Mouse (Mus musculus) layer of hippocampus, adult 6 months (tissue): ENCODE results near the gene Tmem159. TPM values are rescaled to one million over a fixed set of nuclear protein-coding genes. Genes with fewer than 3 reads are reported as not detected.

Experiments used
- long read RNA-seq, 2 experiments: library from polyadenylated mRNA; unstranded; transcript quantifications; one replicate each; pipeline ENCODE4 v2.0.0; 2019 to 2020
- polyA plus RNA-seq: library from polyadenylated mRNA; unstranded; fragments of <200 nt; fragmentation: Nextera tagmentation; gene quantifications from 2 replicates; pipeline ENCODE4 v1.2.3, GENCODE M21; 2021

The Tmem159 gene
- polyA plus RNA-seq: 25.5 and 37.3 TPM in 2 replicates
- long read RNA-seq, experiment 1, transcript Tmem159-201 (5 exons, 1,484 nt): major isoform, 46 of 52 reads
- long read RNA-seq, experiment 1, partial matches to known transcripts: 3 of 52 reads
- long read RNA-seq, experiment 1, other reads (novel, unspliced or antisense): 2 of 52 reads
- long read RNA-seq, experiment 2, transcript Tmem159-201 (5 exons, 1,484 nt): major isoform, 74 of 84 reads
- long read RNA-seq, experiment 2, partial matches to known transcripts: 2 of 84 reads
- long read RNA-seq, experiment 2, other reads (novel, unspliced or antisense): 6 of 84 reads

GRCm38 (mm10) chr7:120102164-120102972 lies at the start of gene Tmem159:
Gene Tmem159, plus strand, starts transcription at chr7:120102353.

DNA sequence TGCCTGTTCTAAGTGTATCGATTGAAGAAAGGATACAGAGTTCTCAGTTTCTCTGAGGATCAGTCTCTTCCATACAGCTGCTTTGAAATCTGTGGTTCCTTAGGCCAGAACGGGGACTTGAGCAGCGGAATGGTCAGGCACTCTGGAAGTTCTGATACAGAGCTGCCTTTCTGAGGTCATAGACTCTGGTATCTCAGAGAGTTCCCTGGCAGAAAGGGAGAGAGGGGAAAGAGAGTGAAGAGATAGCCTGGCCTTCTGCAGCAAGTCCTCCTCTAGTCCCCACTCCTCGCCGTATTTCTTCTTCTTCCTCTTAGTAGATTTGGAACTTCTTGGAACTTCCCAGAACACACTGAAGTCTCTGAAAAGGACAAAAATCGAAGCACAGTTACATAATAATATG lies 7.0 kb upstream of the Tmem159 start, which contains the start of gene Dnah3:
Gene Dnah3 (minus strand): TSS at position 101 of the 400 bp plus-strand sequence.

GRCm38 (mm10) chr7:120145191-120145590 lies 43.0 kb downstream of the Tmem159 start, which contains the start of gene Zp2:
Gene Zp2, minus strand, starts transcription at chr7:120145291.

Other genes starting within 250 kb of the Tmem159 start
- gene Lyrm1, start 206.5 kb upstream of the Tmem159 start, polyA plus RNA-seq: 19.0 and 19.3 TPM in 2 replicates
- 1.4 and 1.8 TPM in 2 replicates for gene Dcun1d3, start 206.1 kb upstream of the Tmem159 start, polyA plus RNA-seq
- 0.30 and 0.43 TPM in 2 replicates for gene Dnah3, start 7.1 kb upstream of the Tmem159 start, polyA plus RNA-seq
- gene Zp2, start 42.9 kb downstream of the Tmem159 start, polyA plus RNA-seq: not detected in 2 replicates
- 0.04 and 0.10 TPM in 2 replicates for gene Anks4b, start 71.5 kb downstream of the Tmem159 start, polyA plus RNA-seq
- gene Crym, start 99.8 kb downstream of the Tmem159 start, polyA plus RNA-seq: 218 and 220 TPM in 2 replicates
- gene Abca14, start 101.6 kb downstream of the Tmem159 start, polyA plus RNA-seq: not detected in 2 replicates
- not detected in 2 replicates for gene Abca15, start 226.3 kb downstream of the Tmem159 start, polyA plus RNA-seq